In the genomic region with DNA sequence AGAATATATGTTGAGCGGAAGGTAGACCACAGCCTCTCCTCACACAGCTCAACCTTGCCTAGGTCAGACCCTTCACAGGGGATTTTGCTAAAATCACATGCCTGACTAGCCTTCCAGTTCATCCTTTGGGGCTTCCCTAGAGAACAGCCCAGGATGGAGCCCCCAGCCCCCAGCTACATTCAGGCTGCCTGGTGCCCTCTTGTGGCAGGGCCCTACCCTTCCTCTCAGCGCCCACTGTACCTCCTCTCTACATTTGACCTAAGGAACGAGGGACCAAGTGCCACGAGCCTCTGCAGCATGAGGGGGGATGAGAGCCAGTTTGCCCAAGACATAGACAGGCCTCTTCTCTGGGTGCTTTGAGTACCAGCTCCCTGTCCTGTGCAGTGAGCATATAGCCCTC, we compare ENCODE assay signal across 32 mouse cellular contexts. TPM values are rescaled to one million over a fixed set of nuclear protein-coding genes. Genes with fewer than 3 reads are reported as not detected.
DNase-seq lines count a peak whose midpoint lies in the region; ATAC-seq and TF ChIP-seq lines count a peak whose summit lies in the region.
"Had no signal": no experiment of that assay in that cellular context is flagged by ENCODE, and none has a peak within 500 bp of the region (broad histone marks: within the 10 kb centered on the region; RNA-seq: fewer than 3 reads in every experiment).

No protein-coding gene starts in this region.

- no peak for ATAC-seq in liver, embryonic 11.5 days (replicated peaks; ENCODE audit: low FRiP score)
- ATAC-seq: forebrain, embryonic 15.5 days; inflammation-experienced regulatory T-cells, adult 6 months; midbrain, embryonic 15.5 days; Patski had no signal

- 79% methylated on average over 4 of the region's 4 CpGs for WGBS in heart, adult 2 months
- 77% methylated on average over 4 of the region's 4 CpGs for WGBS in heart, embryonic 10.5 days
- 81% methylated on average over 4 of the region's 4 CpGs for whole genome bisulfite sequencing in liver, adult 2 months
- 74% methylated on average over 4 of the region's 4 CpGs for WGBS in liver, embryonic 11.5 days

- no peak overlapping the region for H3K9ac ChIP-seq in heart, adult 2 months (ENCODE audit: low read depth, low read length)
- no peak overlapping the region for H3K9ac ChIP-seq in liver, adult 2 months (ENCODE audit: low read depth, low read length)
- no peak overlapping the region for H3K9ac ChIP-seq in liver, embryonic 11.5 days (ENCODE audit: low read depth, low read length)
- H3K9ac ChIP-seq in MEL (ENCODE audit: control insufficient read depth, low read depth, low read length, poor library complexity, severe bottlenecking), result no peak overlapping the region
- H3K9ac ChIP-seq: embryonic facial prominence, embryonic 12.5 days; forebrain, embryonic 15.5 days; hindbrain, embryonic 13.5 days; midbrain, embryonic 15.5 days; stomach, embryonic 15.5 days had no signal

- intact Hi-C loops in heart, adult 2 months (cut with DNase I), result no loop called here

- no peak for DNase-seq in heart, adult 2 months
- DNase-seq in heart, embryonic 10.5 days (ENCODE audit: low spot score), result no peak
- no peak for DNase-seq in liver, adult 2 months (ENCODE audit: extremely low read depth, low read depth, low spot score)
- DNase-seq in liver, embryonic 11.5 days (ENCODE audit: low spot score), result no peak
- DNase-seq in B cell, adult 2 months, result peak; percentile 19
- no peak for DNase-seq in MEL (ENCODE audit: low read depth, low spot score)
- DNase-seq in spleen, postnatal 36 days (ENCODE audit: low spot score in 2 of 2), result no peak
- DNase-seq in neural tube, embryonic 10.5 days (ENCODE audit: extremely low spot score, low spot score), result no peak
- DNase-seq: adrenal gland, postnatal 10 days; cerebellum, adult 9-11 months; heart, postnatal 10 days; kidney, postnatal 10 days; lung, postnatal 14 days; right cerebral cortex, postnatal 14 days; spleen, adult 18-20 months had no signal

- TF ChIP-seq POLR2A in heart, adult 2 months (IDR thresholded peaks at IDR 0.05; ENCODE audit: insufficient read depth, low read depth, low read length), result no peak
- TF ChIP-seq POLR2A in liver, adult 2 months (IDR thresholded peaks at IDR 0.05; ENCODE audit: extremely low read depth, insufficient read depth, low read length), result no peak
- no peak for TF ChIP-seq POLR2A in MEL (IDR thresholded peaks at IDR 0.05; ENCODE audit: control insufficient read depth in 1 of 2, insufficient read depth in 1 of 2, low read depth in 1 of 2, low read length in 2 of 2, poor library complexity in 1 of 2)

- H3K4me2 ChIP-seq in liver, embryonic 11.5 days, result no peak overlapping the region
- H3K4me2 ChIP-seq: embryonic facial prominence, embryonic 12.5 days; forebrain, embryonic 15.5 days; heart, embryonic 11.5 days; hindbrain, embryonic 13.5 days; midbrain, embryonic 15.5 days; stomach, embryonic 15.5 days had no signal

- peak; percentile 41 for TF ChIP-seq CTCF in heart, adult 2 months (IDR thresholded peaks at IDR 0.05)
- TF ChIP-seq CTCF in liver, adult 2 months (IDR thresholded peaks at IDR 0.05; ENCODE audit: low read depth, low read length), result peak; percentile 22; the same call in 1 of the 2 replicates
- TF ChIP-seq CTCF in MEL (IDR thresholded peaks at IDR 0.05 in 2 of 3, conservative IDR thresholded peaks at IDR 0.05 in 1 of 3; ENCODE audit: control insufficient read depth in 1 of 3, insufficient read depth in 1 of 3, low read depth in 2 of 3, low read length in 3 of 3, poor library complexity in 1 of 3, severe bottlenecking in 1 of 3), result peak in 2 of 3 experiments; percentile 36 to 48; a peak in 4 of 6 replicates

- H3K79me2 ChIP-seq in heart, adult 2 months (replicated peaks; ENCODE audit: control insufficient read depth, insufficient read depth, low read length), result no peaks in the 10 kb centered on the region
- H3K79me2 ChIP-seq in liver, adult 2 months (ENCODE audit: control insufficient read depth, insufficient read depth, low read length), result no peaks in the 10 kb centered on the region
- H3K79me2 ChIP-seq in MEL (ENCODE audit: control insufficient read depth, insufficient read depth, low read length, poor library complexity), result no peaks in the 10 kb centered on the region

- no peaks in the 10 kb centered on the region for H3K36me3 ChIP-seq in heart, adult 2 months (ENCODE audit: control insufficient read depth, insufficient read depth, low read length)
- H3K36me3 ChIP-seq in heart, embryonic 10.5 days, result peaks cover 26% of the 10 kb centered on the region
- H3K36me3 ChIP-seq in liver, adult 2 months (ENCODE audit: control insufficient read depth, insufficient read depth, low read length), result peaks cover 2% of the 10 kb centered on the region; the same call in 1 of the 2 replicates
- no peaks in the 10 kb centered on the region; the same call in 1 of the 2 replicates for H3K36me3 ChIP-seq in liver, embryonic 11.5 days (ENCODE audit: control insufficient read depth, insufficient read depth, low read length)
- no peaks in the 10 kb centered on the region for H3K36me3 ChIP-seq in MEL (ENCODE audit: control insufficient read depth in 1 of 2, insufficient read depth in 2 of 2, low read length in 2 of 2)

- H3K4me1 ChIP-seq in heart, adult 2 months (ENCODE audit: control insufficient read depth, insufficient read depth, low read length), result no peaks in the 10 kb centered on the region
- H3K4me1 ChIP-seq in heart, embryonic 10.5 days, result peaks cover 42% of the 10 kb centered on the region
- H3K4me1 ChIP-seq in liver, adult 2 months (ENCODE audit: control insufficient read depth, insufficient read depth, low read length), result no peaks in the 10 kb centered on the region
- peaks cover 7% of the 10 kb centered on the region; the same call in 1 of the 2 replicates for H3K4me1 ChIP-seq in liver, embryonic 11.5 days (replicated peaks; ENCODE audit: control insufficient read depth, insufficient read depth, low read length)
- H3K4me1 ChIP-seq in MEL (ENCODE audit: control insufficient read depth in 1 of 2, insufficient read depth in 2 of 2, low read length in 2 of 2), result no peaks in the 10 kb centered on the region
- H3K4me1 ChIP-seq: forebrain, embryonic 15.5 days had no signal

- H3K4me3 ChIP-seq in heart, adult 2 months, result no peak overlapping the region
- no peak overlapping the region for H3K4me3 ChIP-seq in heart, embryonic 10.5 days
- H3K4me3 ChIP-seq in liver, adult 2 months (ENCODE audit: insufficient read depth, low read depth, low read length), result no peak overlapping the region
- H3K4me3 ChIP-seq in liver, embryonic 11.5 days (ENCODE audit: low read depth, low read length), result no peak overlapping the region
- no peak overlapping the region for H3K4me3 ChIP-seq in MEL (ENCODE audit: control insufficient read depth in 1 of 2, insufficient read depth in 1 of 2, low read depth in 2 of 2, low read length in 2 of 2)
- H3K4me3 ChIP-seq: embryonic facial prominence, embryonic 12.5 days; erythroblast, embryonic 14.5 days; forebrain, embryonic 15.5 days; hindbrain, embryonic 13.5 days; megakaryocyte, embryonic 14.5 days; midbrain, embryonic 15.5 days; stomach, embryonic 15.5 days had no signal

- H3K27me3 ChIP-seq in heart, adult 2 months (ENCODE audit: control insufficient read depth, insufficient read depth, low read length), result no peaks in the 10 kb centered on the region
- peaks cover 58% of the 10 kb centered on the region for H3K27me3 ChIP-seq in heart, embryonic 10.5 days (ENCODE audit: insufficient read depth, poor library complexity, severe bottlenecking)
- no peaks in the 10 kb centered on the region for H3K27me3 ChIP-seq in liver, adult 2 months (ENCODE audit: control insufficient read depth, insufficient read depth, low read length)
- H3K27me3 ChIP-seq in liver, embryonic 11.5 days (replicated peaks; ENCODE audit: control insufficient read depth, insufficient read depth, low read length), result peaks cover 51% of the 10 kb centered on the region
- H3K27me3 ChIP-seq in MEL (ENCODE audit: control insufficient read depth in 1 of 2, insufficient read depth in 2 of 2, low read length in 2 of 2), result no peaks in the 10 kb centered on the region
- H3K27me3 ChIP-seq: forebrain, embryonic 15.5 days; midbrain, embryonic 15.5 days; Patski; stomach, embryonic 15.5 days had no signal

- no peak for TF ChIP-seq RAD21 in MEL (IDR thresholded peaks at IDR 0.05; ENCODE audit: low read depth, low read length)

- no peak for TF ChIP-seq EP300 in heart, adult 2 months (IDR thresholded peaks at IDR 0.05; ENCODE audit: insufficient read depth, low read depth, low read length)
- TF ChIP-seq EP300 in MEL (IDR thresholded peaks at IDR 0.05; ENCODE audit: low read depth in 1 of 2, low read length in 2 of 2), result no peak

- H3K27ac ChIP-seq in heart, adult 2 months, result no peak overlapping the region
- no peak overlapping the region for H3K27ac ChIP-seq in heart, embryonic 10.5 days
- H3K27ac ChIP-seq in liver, adult 2 months (replicated peaks; ENCODE audit: insufficient read depth, low read depth, low read length), result no peak overlapping the region
- H3K27ac ChIP-seq in liver, embryonic 11.5 days (ENCODE audit: low read depth, low read length), result no peak overlapping the region
- H3K27ac ChIP-seq in MEL (ENCODE audit: control insufficient read depth, low read depth, low read length), result no peak overlapping the region
- H3K27ac ChIP-seq: embryonic facial prominence, embryonic 12.5 days; forebrain, embryonic 15.5 days; hindbrain, embryonic 13.5 days; midbrain, embryonic 15.5 days; stomach, embryonic 15.5 days had no signal

- no peaks in the 10 kb centered on the region for H3K9me3 ChIP-seq in heart, embryonic 10.5 days
- no peaks in the 10 kb centered on the region for H3K9me3 ChIP-seq in liver, embryonic 11.5 days (ENCODE audit: control insufficient read depth, low read length)
- H3K9me3 ChIP-seq in MEL (replicated peaks; ENCODE audit: insufficient read depth, low read length), result no peaks in the 10 kb centered on the region
- H3K9me3 ChIP-seq: embryonic facial prominence, embryonic 12.5 days; forebrain, embryonic 15.5 days; hindbrain, embryonic 13.5 days; megakaryocyte, embryonic 14.5 days; midbrain, embryonic 15.5 days; stomach, embryonic 15.5 days had no signal

RNA-seq across cellular contexts. Expression of a gene that starts 10.2 kb away (rescaled TPM):
- total RNA-seq in heart, adult 2 months (2021), result 1 to 10 TPM; 3.7 to 3.9 TPM
- 4.0 and 8.3 TPM in 2 replicates for polyA plus RNA-seq in heart, adult 2 months (2012; rRNA removed)
- polyA plus RNA-seq in heart, embryonic 10.5 days (2016; fragmentation: Nextera tagmentation; extraction: Ambion mirVana), result 0.79 TPM in 1 of 2 replicates, not detected in the other
- 1.9 and 2.0 TPM in 2 replicates for total RNA-seq in liver, adult 2 months (2014; rRNA removed)
- polyA plus RNA-seq in liver, adult 2 months (2012; rRNA removed), result 7.9 and 9.9 TPM in 2 replicates
- 0.44 and 1.7 TPM in 2 replicates for polyA plus RNA-seq in liver, embryonic 11.5 days (2014; fragmentation: Nextera tagmentation; extraction: Ambion mirVana)
- total RNA-seq in MEL (2012; rRNA removed), result 0.23 TPM in 1 of 2 replicates, not detected in the other
- polyA plus RNA-seq in MEL (2012; ENCODE audit: insufficient read depth in 1 of 2, insufficient read length in 2 of 2, low read depth in 1 of 2, low replicate concordance in 2 of 2, missing spikeins in 1 of 2), result 1 to 10 TPM in 1 of 2 experiments, not detected in 1; 4.3 TPM
- total RNA-seq: neutrophil, adult 5-6 weeks had no signal
- polyA plus RNA-seq: inflammation-experienced regulatory T-cells, adult 6 months had no signal

RNA-seq across cellular contexts. Expression of a gene that starts 10.4 kb away (rescaled TPM):
- under 1 TPM; 0.78 to 0.89 TPM for total RNA-seq in heart, adult 2 months (2021)
- 0.73 and 1.2 TPM in 2 replicates for polyA plus RNA-seq in heart, adult 2 months (2012; rRNA removed)
- polyA plus RNA-seq in heart, embryonic 10.5 days (2016; fragmentation: Nextera tagmentation; extraction: Ambion mirVana), result 0.14 and 0.16 TPM in 2 replicates
- 0.09 and 0.27 TPM in 2 replicates for total RNA-seq in liver, adult 2 months (2014; rRNA removed)
- polyA plus RNA-seq in liver, adult 2 months (2012; rRNA removed), result 0.36 and 0.46 TPM in 2 replicates
- polyA plus RNA-seq in liver, embryonic 11.5 days (2014; fragmentation: Nextera tagmentation; extraction: Ambion mirVana), result 0.22 and 0.49 TPM in 2 replicates
- total RNA-seq in MEL (2012; rRNA removed), result 0.56 and 0.81 TPM in 2 replicates
- polyA plus RNA-seq in MEL (2012; ENCODE audit: insufficient read depth in 1 of 2, insufficient read length in 2 of 2, low read depth in 1 of 2, low replicate concordance in 2 of 2, missing spikeins in 1 of 2), result under 1 TPM in 1 of 2 experiments, not detected in 1; 0.71 TPM
- total RNA-seq: neutrophil, adult 5-6 weeks had no signal
- polyA plus RNA-seq: erythroblast, embryonic 14.5 days; inflammation-experienced regulatory T-cells, adult 6 months; liver, embryonic 16.5 days had no signal

RNA-seq across cellular contexts. Expression of a gene that starts 15.9 kb away (rescaled TPM):
- total RNA-seq in heart, adult 2 months (2021), result 1 to 10 TPM; 4.8 to 5.2 TPM
- polyA plus RNA-seq in heart, adult 2 months (2012; rRNA removed), result 10.8 and 11.7 TPM in 2 replicates
- polyA plus RNA-seq in heart, embryonic 10.5 days (2016; fragmentation: Nextera tagmentation; extraction: Ambion mirVana), result 4.6 and 5.2 TPM in 2 replicates
- 1.7 and 1.9 TPM in 2 replicates for total RNA-seq in liver, adult 2 months (2014; rRNA removed)
- 6.5 and 7.1 TPM in 2 replicates for polyA plus RNA-seq in liver, adult 2 months (2012; rRNA removed)
- polyA plus RNA-seq in liver, embryonic 11.5 days (2014; fragmentation: Nextera tagmentation; extraction: Ambion mirVana), result 2.3 and 3.5 TPM in 2 replicates
- total RNA-seq in MEL (2012; rRNA removed), result 1.5 and 2.7 TPM in 2 replicates
- 1 to 10 TPM in 1 of 2 experiments, not detected in 1; 4.4 TPM for polyA plus RNA-seq in MEL (2012; ENCODE audit: insufficient read depth in 1 of 2, insufficient read length in 2 of 2, low read depth in 1 of 2, low replicate concordance in 2 of 2, missing spikeins in 1 of 2)
- polyA plus RNA-seq: inflammation-experienced regulatory T-cells, adult 6 months had no signal

RNA-seq across cellular contexts. Expression of a gene that starts 16.5 kb away (rescaled TPM):
- total RNA-seq in heart, adult 2 months (2021), result 100 to 1,000 TPM; 113 to 125 TPM
- polyA plus RNA-seq in heart, adult 2 months (2012; rRNA removed), result 53.9 and 68.1 TPM in 2 replicates
- 320 and 356 TPM in 2 replicates for polyA plus RNA-seq in heart, embryonic 10.5 days (2016; fragmentation: Nextera tagmentation; extraction: Ambion mirVana)
- total RNA-seq in liver, adult 2 months (2014; rRNA removed), result 30.6 and 37.5 TPM in 2 replicates
- 97.6 and 101 TPM in 2 replicates for polyA plus RNA-seq in liver, adult 2 months (2012; rRNA removed)
- polyA plus RNA-seq in liver, embryonic 11.5 days (2014; fragmentation: Nextera tagmentation; extraction: Ambion mirVana), result 442 and 486 TPM in 2 replicates
- total RNA-seq in MEL (2012; rRNA removed), result 66.5 and 67.6 TPM in 2 replicates
- 100 to 1,000 TPM in 1 of 2 experiments, not detected in 1; 577 TPM for polyA plus RNA-seq in MEL (2012; ENCODE audit: insufficient read depth in 1 of 2, insufficient read length in 2 of 2, low read depth in 1 of 2, low replicate concordance in 2 of 2, missing spikeins in 1 of 2)

RNA-seq across cellular contexts. Expression of a gene that starts 21.9 kb away (rescaled TPM):
- not detected for total RNA-seq in heart, adult 2 months (2021)
- 0.59 TPM in 2 replicates for polyA plus RNA-seq in heart, adult 2 months (2012; rRNA removed)
- 0.49 and 0.67 TPM in 2 replicates for polyA plus RNA-seq in heart, embryonic 10.5 days (2016; fragmentation: Nextera tagmentation; extraction: Ambion mirVana)
- 0.20 TPM in 1 of 2 replicates, not detected in the other for total RNA-seq in liver, adult 2 months (2014; rRNA removed)
- 0.26 and 0.37 TPM in 2 replicates for polyA plus RNA-seq in liver, adult 2 months (2012; rRNA removed)
- polyA plus RNA-seq in liver, embryonic 11.5 days (2014; fragmentation: Nextera tagmentation; extraction: Ambion mirVana), result not detected in 2 replicates
- not detected in 2 replicates for total RNA-seq in MEL (2012; rRNA removed)
- not detected for polyA plus RNA-seq in MEL (2012; ENCODE audit: insufficient read depth in 1 of 2, insufficient read length in 2 of 2, low read depth in 1 of 2, low replicate concordance in 2 of 2, missing spikeins in 1 of 2)
- total RNA-seq: adrenal gland, postnatal 10 days; gastrocnemius, postnatal 4 days; heart, postnatal 10 days; layer of hippocampus, adult 8-10 months; left cerebral cortex, adult 18-20 months; neutrophil, adult 5-6 weeks had no signal
- polyA plus RNA-seq: brain, embryonic 14.5 days; embryonic facial prominence, embryonic 12.5 days; erythroblast, embryonic 14.5 days; forebrain, embryonic 15.5 days; heart, embryonic 11.5 days; hindbrain, embryonic 13.5 days; inflammation-experienced regulatory T-cells, adult 6 months; limb, embryonic 11.5 days; liver, embryonic 16.5 days; midbrain, embryonic 15.5 days; Patski had no signal

Comparison
In these comparisons a context has a peak if more than half of its experiments do, and no peak if none do; other contexts are left out.
1. DNase-seq: peak in B cell, adult 2 months (2 of 2); none in heart, adult 2 months (0 of 2), heart, embryonic 10.5 days (single experiment), liver, adult 2 months (single experiment), liver, embryonic 11.5 days (single experiment), MEL (single experiment), spleen, postnatal 36 days (0 of 2) and neural tube, embryonic 10.5 days (single experiment).
2. Peak in every context shown above with its lines, with median percentiles within 50 percentile points of each other: CTCF ChIP-seq.